Mouse (Mus musculus) midbrain, postnatal 0 days (tissue): ENCODE data around the gene Ggta1. TPM values are rescaled to one million over a fixed set of nuclear protein-coding genes. Genes with fewer than 3 reads are reported as not detected.

Source experiments
- ATAC-seq: fragments of 200-750 bp; cut with Nextera tagmentation; 2 replicates; pipeline ENCODE4 v1.8.0; 2017; ENCODE audit warnings: moderate number of reproducible peaks, mild to moderate bottlenecking, moderate TSS enrichment, moderate library complexity; ENCODE audit not compliant: low FRiP score
- DNase-seq: peaks from one replicate; pipeline ENCODE4 v3.0.0-alpha.2; 2015; ENCODE audit warnings: low spot score
- H3K27ac ChIP-seq: fragments of 300-500 bp; sonication (generic); 2 replicates; pipeline ENCODE4 v1.5.1; 2014; ENCODE audit warnings: low read depth, mild to moderate bottlenecking, low read length, mixed read lengths
- H3K27me3 ChIP-seq: fragments of 300-500 bp; sonication (generic); 2 replicates; pipeline ENCODE4 v1.6.1; 2014; ENCODE audit warnings: low read length, control low read depth, mixed read lengths; ENCODE audit not compliant: insufficient read depth
- H3K36me3 ChIP-seq: fragments of 300-500 bp; sonication (generic); 2 replicates; pipeline ENCODE4 v1.6.1; 2014; ENCODE audit warnings: low read length, control low read depth, mixed read lengths; ENCODE audit not compliant: insufficient read depth
- H3K4me1 ChIP-seq: fragments of 300-500 bp; sonication (generic); 2 replicates; pipeline ENCODE4 v1.6.1; 2014; ENCODE audit warnings: mild to moderate bottlenecking, control low read depth, antibody characterized with exemption, low read length, mixed read lengths; ENCODE audit not compliant: insufficient read depth
- H3K4me2 ChIP-seq: fragments of 300-500 bp; sonication (generic); 2 replicates; pipeline ENCODE4 v1.6.1; 2014; ENCODE audit warnings: low read depth, mild to moderate bottlenecking, low read length, mixed read lengths; ENCODE audit not compliant: poor library complexity, severe bottlenecking
- H3K4me3 ChIP-seq: fragments of 300-500 bp; sonication (generic); 2 replicates; pipeline ENCODE4 v1.5.1; 2014; ENCODE audit warnings: low read depth, mild to moderate bottlenecking, low read length, moderate library complexity
- H3K9ac ChIP-seq: fragments of 300-500 bp; sonication (generic); replicated peaks from 2 replicates; pipeline ENCODE4 v1.6.1; 2014; ENCODE audit warnings: mild to moderate bottlenecking, low read length, moderate library complexity, mixed read lengths; ENCODE audit not compliant: poor library complexity, severe bottlenecking
- H3K9me3 ChIP-seq: fragments of 300-500 bp; sonication (generic); 2 replicates; pipeline ENCODE4 v1.6.1; 2016; ENCODE audit warnings: low read length, control low read depth
- CTCF ChIP-seq: IDR thresholded peaks from 2 replicates; pipeline ENCODE4 v1.5.1; 2016; ENCODE audit warnings: antibody characterized with exemption, mild to moderate bottlenecking
- WGBS: fragments of 180-500 bp; shearing (Covaris S2); extraction: QIAGEN DNeasy Blood & Tissue Kit; methylation state at CpG from one replicate; pipeline ENCODE4 v1.1.7; 2014; 5-methylcytosine and 5-hydroxymethylcytosine counted together
- polyA plus RNA-seq: library from polyadenylated mRNA; unstranded; fragments of >200 nt; fragmentation: Nextera tagmentation; extraction: Ambion mirVana; gene quantifications from 2 replicates; pipeline ENCODE4 v1.2.1, GENCODE M21; 2015
- total RNA-seq: library from RNA; depleted of rRNA; stranded (reverse); fragments of >200 nt; gene quantifications from 2 replicates; pipeline ENCODE4 v1.2.3, GENCODE M21; 2014

Ggta1 gene
- total and polyA plus RNA-seq, 2 experiments from 2014 or later = 3.8 to 5.4 TPM

GRCm38 (mm10) chr2:35507191-35507511, 44.1 kb upstream of the Ggta1 start:
- WGBS = 44% methylated on average over 9 of the region's 9 CpGs
- no peak for TF ChIP-seq CTCF

GRCm38 (mm10) chr2:35506311-35507190, 43.5 kb upstream of the Ggta1 start:
- 0 out of 2 replicates have a peak overlapping the region, but pooled peaks have one; percentile 32 for H3K27ac ChIP-seq
- no peak overlapping the region for H3K4me3 ChIP-seq
- TF ChIP-seq CTCF = no peak
- DNase-seq (no peak), ATAC-seq (no peak)
- no peak overlapping the region for H3K4me2 ChIP-seq
- H3K9me3 ChIP-seq = no peaks in the 10 kb centered on the region
- no peaks in the 10 kb centered on the region for H3K36me3 ChIP-seq
- 45% methylated on average over 6 of the region's 6 CpGs for WGBS
- H3K9ac ChIP-seq = no peak overlapping the region
- peaks cover 10% of the 10 kb centered on the region; the same call in 1 of the 2 replicates for H3K4me1 ChIP-seq
- no peaks in the 10 kb centered on the region for H3K27me3 ChIP-seq

More at GRCm38 (mm10) chr2:35507191-35507511, 44.1 kb upstream of the Ggta1 start:
- H3K36me3 ChIP-seq = no peaks in the 10 kb centered on the region
- no peak overlapping the region for H3K4me3 ChIP-seq
- ATAC-seq = no peak; the same call in 1 of the 2 replicates
- no peak overlapping the region for H3K4me2 ChIP-seq
- no peak overlapping the region for H3K9ac ChIP-seq
- H3K27ac ChIP-seq = no peak overlapping the region
- no peak for DNase-seq
- H3K9me3 ChIP-seq = no peaks in the 10 kb centered on the region
- peaks cover 10% of the 10 kb centered on the region; the same call in 1 of the 2 replicates for H3K4me1 ChIP-seq
- H3K27me3 ChIP-seq = no peaks in the 10 kb centered on the region

- H3K4me3 ChIP-seq = no peak overlapping the region
- no peaks in the 10 kb centered on the region for H3K36me3 ChIP-seq
- no peak for TF ChIP-seq CTCF
- H3K27ac ChIP-seq = no peak overlapping the region
- H3K4me2 ChIP-seq = no peak overlapping the region
- peaks cover 10% of the 10 kb centered on the region; the same call in 1 of the 2 replicates for H3K4me1 ChIP-seq
- H3K9ac ChIP-seq = no peak overlapping the region
- DNase-seq (no peak), ATAC-seq (no peak)
- H3K9me3 ChIP-seq = no peaks in the 10 kb centered on the region
- no peaks in the 10 kb centered on the region for H3K27me3 ChIP-seq
- 87% methylated on average over 6 of the region's 6 CpGs for WGBS
These were observed 42.7 kb upstream of the Ggta1 start for GRCm38 (mm10) chr2:35505519-35506286.

GRCm38 (mm10) chr2:35504417-35504776, 41.4 kb upstream of the Ggta1 start:
- Histone ChIP-seq H3K9ac (no peak overlapping the region), H3K36me3 (no peaks in the 10 kb centered on the region), H3K4me3 (no peak overlapping the region), H3K4me2 (no peak overlapping the region), H3K9me3 (no peaks in the 10 kb centered on the region), H3K4me1 (peaks cover 10% of the 10 kb centered on the region; the same call in 1 of the 2 replicates), H3K27me3 (no peaks in the 10 kb centered on the region), H3K27ac (no peak overlapping the region)
- DNase-seq (no peak), ATAC-seq (no peak)
- 85% methylated on average over 7 of the region's 7 CpGs for WGBS
- TF ChIP-seq CTCF = no peak

- Histone ChIP-seq H3K4me1 (peaks cover 10% of the 10 kb centered on the region; the same call in 1 of the 2 replicates), H3K36me3 (no peaks in the 10 kb centered on the region), H3K4me2 (no peak overlapping the region), H3K4me3 (no peak overlapping the region), H3K27ac (no peak overlapping the region), H3K27me3 (no peaks in the 10 kb centered on the region), H3K9ac (no peak overlapping the region), H3K9me3 (no peaks in the 10 kb centered on the region)
- no peak for TF ChIP-seq CTCF
- 70% methylated on average over 8 of the region's 8 CpGs for WGBS
- ATAC-seq = no peak
- DNase-seq = no peak
These were observed 40.8 kb upstream of the Ggta1 start for GRCm38 (mm10) chr2:35503723-35504416.
